Comparison of ENCODE assay signal across 24 mouse cellular contexts in genomic region chr12:83426326-83426725, GRCm38 (mm10).
DNase-seq lines count a peak whose midpoint lies in the region; ATAC-seq and TF ChIP-seq lines count a peak whose summit lies in the region.
"Had no signal": no experiment of that assay in that cellular context is flagged by ENCODE, and none has a peak within 500 bp of the region (broad histone marks: within the 10 kb centered on the region; RNA-seq: fewer than 3 reads in every experiment).

No protein-coding gene starts in this region.

- H3K27me3 ChIP-seq in heart, embryonic 13.5 days (replicated peaks) = no peaks in the 10 kb centered on the region
- no peaks in the 10 kb centered on the region for H3K27me3 ChIP-seq in midbrain, embryonic 11.5 days (ENCODE audit: control insufficient read depth, insufficient read depth, low read length)
- H3K27me3 ChIP-seq in midbrain, postnatal 0 days (ENCODE audit: insufficient read depth, low read length) = no peaks in the 10 kb centered on the region
- H3K27me3 ChIP-seq: embryonic facial prominence, embryonic 15.5 days; hindbrain, embryonic 13.5 days had no signal

- no peak for TF ChIP-seq CTCF in midbrain, postnatal 0 days (IDR thresholded peaks at IDR 0.05)

- H3K9ac ChIP-seq in heart, embryonic 13.5 days = 0 out of 2 replicates have a peak overlapping the region, but pooled peaks have one; percentile 19
- H3K9ac ChIP-seq in midbrain, embryonic 11.5 days (ENCODE audit: low read length) = no peak overlapping the region
- H3K9ac ChIP-seq in midbrain, postnatal 0 days (replicated peaks; ENCODE audit: low read length, poor library complexity, severe bottlenecking) = no peak overlapping the region
- H3K9ac ChIP-seq: embryonic facial prominence, embryonic 15.5 days; hindbrain, embryonic 13.5 days had no signal

- peaks cover 66% of the 10 kb centered on the region for H3K4me1 ChIP-seq in heart, embryonic 13.5 days
- peaks cover 12% of the 10 kb centered on the region for H3K4me1 ChIP-seq in midbrain, embryonic 11.5 days (ENCODE audit: control insufficient read depth, insufficient read depth, low read length)
- H3K4me1 ChIP-seq in midbrain, postnatal 0 days (ENCODE audit: insufficient read depth, low read length) = no peaks in the 10 kb centered on the region

- no peaks in the 10 kb centered on the region for H3K9me3 ChIP-seq in heart, embryonic 13.5 days
- H3K9me3 ChIP-seq in midbrain, embryonic 11.5 days (ENCODE audit: control insufficient read depth, low read length) = no peaks in the 10 kb centered on the region
- H3K9me3 ChIP-seq in midbrain, postnatal 0 days (ENCODE audit: low read length) = no peaks in the 10 kb centered on the region
- H3K9me3 ChIP-seq: embryonic facial prominence, embryonic 15.5 days; hindbrain, embryonic 13.5 days had no signal

- peaks cover 2% of the 10 kb centered on the region; the same call in 1 of the 2 replicates for H3K36me3 ChIP-seq in heart, embryonic 13.5 days
- no peaks in the 10 kb centered on the region for H3K36me3 ChIP-seq in midbrain, embryonic 11.5 days (ENCODE audit: control insufficient read depth, insufficient read depth, low read length)
- no peaks in the 10 kb centered on the region for H3K36me3 ChIP-seq in midbrain, postnatal 0 days (ENCODE audit: insufficient read depth, low read length)
- H3K36me3 ChIP-seq: embryonic facial prominence, embryonic 15.5 days; forebrain, embryonic 10.5 days; hindbrain, embryonic 13.5 days had no signal

- no peak overlapping the region for H3K4me3 ChIP-seq in heart, embryonic 13.5 days
- no peak overlapping the region for H3K4me3 ChIP-seq in midbrain, embryonic 11.5 days (ENCODE audit: low read depth, low read length)
- no peak overlapping the region for H3K4me3 ChIP-seq in midbrain, postnatal 0 days (ENCODE audit: low read depth, low read length)
- H3K4me3 ChIP-seq: embryonic facial prominence, embryonic 15.5 days; erythroblast, embryonic 14.5 days; forebrain, embryonic 10.5 days; gastrocnemius, adult 2 months; heart, adult 2 months; hindbrain, embryonic 13.5 days had no signal

- ATAC-seq in heart, embryonic 13.5 days (ENCODE audit: extremely low read depth, insufficient number of reproducible peaks, low FRiP score, low TSS enrichment) = no peak
- no peak for ATAC-seq in midbrain, embryonic 11.5 days (ENCODE audit: low FRiP score)
- no peak for ATAC-seq in midbrain, postnatal 0 days (ENCODE audit: low FRiP score)
- ATAC-seq: CD4-positive, CD25-positive, alpha-beta regulatory T cell, adult 4 months; forebrain, embryonic 14.5 days; hindbrain, postnatal 0 days had no signal

- no peak overlapping the region for H3K4me2 ChIP-seq in heart, embryonic 13.5 days
- H3K4me2 ChIP-seq in midbrain, embryonic 11.5 days = no peak overlapping the region
- H3K4me2 ChIP-seq in midbrain, postnatal 0 days (ENCODE audit: low read depth, low read length, poor library complexity, severe bottlenecking) = no peak overlapping the region
- H3K4me2 ChIP-seq: embryonic facial prominence, embryonic 15.5 days; hindbrain, embryonic 13.5 days had no signal

- WGBS in heart, embryonic 13.5 days = 49% methylated on average over 5 of the region's 5 CpGs
- 74% methylated on average over 5 of the region's 5 CpGs for WGBS in midbrain, embryonic 11.5 days
- WGBS in midbrain, postnatal 0 days = 63% methylated on average over 5 of the region's 5 CpGs

- peak; percentile 79 for DNase-seq in heart, adult 11 months
- DNase-seq in heart, adult 18-20 months = no peak
- no peak for DNase-seq in heart, adult 9 months (ENCODE audit: low spot score in 2 of 2)
- peak; percentile 82 for DNase-seq in midbrain, embryonic 11.5 days (ENCODE audit: low spot score, missing footprints)
- no peak for DNase-seq in midbrain, postnatal 0 days (ENCODE audit: low spot score)
- no peak for DNase-seq in gastrocnemius, postnatal 25 days
- DNase-seq: adrenal gland, adult 8-10 months; adrenal gland, postnatal 36 days; B cell, adult 2 months; cerebellum, adult 11 months; cerebellum, adult 8-10 months; cerebellum, postnatal 14 days; embryo, embryonic 11 days; gastrocnemius, adult 2 months; gastrocnemius, postnatal 36 days; heart, adult 2 months had no signal

- no peak overlapping the region for H3K27ac ChIP-seq in heart, embryonic 13.5 days (replicated peaks)
- no peak overlapping the region for H3K27ac ChIP-seq in midbrain, embryonic 11.5 days (ENCODE audit: low read depth, low read length)
- H3K27ac ChIP-seq in midbrain, postnatal 0 days (ENCODE audit: low read depth, low read length) = no peak overlapping the region
- H3K27ac ChIP-seq: embryonic facial prominence, embryonic 15.5 days; forebrain, embryonic 10.5 days; gastrocnemius, adult 2 months; heart, adult 2 months; hindbrain, embryonic 13.5 days; hindbrain, postnatal 0 days had no signal

Comparison
In these comparisons a context has a peak if more than half of its experiments do, and no peak if none do; other contexts are left out.
1. DNase-seq: peak in heart, adult 11 months (single experiment) and midbrain, embryonic 11.5 days (single experiment); none in heart, adult 18-20 months (0 of 2), heart, adult 9 months (0 of 2), midbrain, postnatal 0 days (single experiment) and gastrocnemius, postnatal 25 days (single experiment).